Mouse (Mus musculus) ovary, postnatal 36 days (tissue): ENCODE data around the gene Dbndd2.

ENCODE experiments used
- DNase-seq: peaks from one replicate; pipeline ENCODE4 v3.0.0; 2022; ENCODE audit warnings: low spot score, mixed read lengths

Dbndd2 gene

GRCm38 (mm10) chr2:164540652-164541427 is 54.9 kb downstream of the Dbndd2 start:
- no peak for DNase-seq

- no peak for DNase-seq
Measured at GRCm38 (mm10) chr2:164542132-164542531, 56.2 kb downstream of the Dbndd2 start.

DNA sequence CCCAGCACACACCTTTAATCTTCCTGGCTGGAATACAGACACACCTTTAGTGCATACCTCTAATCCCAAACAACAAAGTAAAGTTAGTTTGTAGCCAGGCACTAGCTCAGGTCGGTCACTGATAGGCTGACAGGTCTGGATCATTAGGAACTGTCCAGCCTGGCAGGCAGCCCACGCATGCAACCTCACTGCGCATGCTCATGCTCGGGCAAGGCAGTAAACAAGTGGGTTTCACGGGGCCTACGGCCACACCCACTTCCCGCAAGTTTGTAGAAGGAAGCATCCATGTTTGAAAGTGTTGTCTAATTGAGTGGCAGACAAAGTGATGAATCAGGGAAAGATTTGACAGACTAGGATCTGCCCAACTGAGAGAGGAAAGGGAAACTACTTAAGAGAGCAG is 56.7 kb downstream of the Dbndd2 start:
- DNase-seq, result no peak
